Comparison of ENCODE assay signal across 7 mouse cellular contexts in the genomic region with DNA sequence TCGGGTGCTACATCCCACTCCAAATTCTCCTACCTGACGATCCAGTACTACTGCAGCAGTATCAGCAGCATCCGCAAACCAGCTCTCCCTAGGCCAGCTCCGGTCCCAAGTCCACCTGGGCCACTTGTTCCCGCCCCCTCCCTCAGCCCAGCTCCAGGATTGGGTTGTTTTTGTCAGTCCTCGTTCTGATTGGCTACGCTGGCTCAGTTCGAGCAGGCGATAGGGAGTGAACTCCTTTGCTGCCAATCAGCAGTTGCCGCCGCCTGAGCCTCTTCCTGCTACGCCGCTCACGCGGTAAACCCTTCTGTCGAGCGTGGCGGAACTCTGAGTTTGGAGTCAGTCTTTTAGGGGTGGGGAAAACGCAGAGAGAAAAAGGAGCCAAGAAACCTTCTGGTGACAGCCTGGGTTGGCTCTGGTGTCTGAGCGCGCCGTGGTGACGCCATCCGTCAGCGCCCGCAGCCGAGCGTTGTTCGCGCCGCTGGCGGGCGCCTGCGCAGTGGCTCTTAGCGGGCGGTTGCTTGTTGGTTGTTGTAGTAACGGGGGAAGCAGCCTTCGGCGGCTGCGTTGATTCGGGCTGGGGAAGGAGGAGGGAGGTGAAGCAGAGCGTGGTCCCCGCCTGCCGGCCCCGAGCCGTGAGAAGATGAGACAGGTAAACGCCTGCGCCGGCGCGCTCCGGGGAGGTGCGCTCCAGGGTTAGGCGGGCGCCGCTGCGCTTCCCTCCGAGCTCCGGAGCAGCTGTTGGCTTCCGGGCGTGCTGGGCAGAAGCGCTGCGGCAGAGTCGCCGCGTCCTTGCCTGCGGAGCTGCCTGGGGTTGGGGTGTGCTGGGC. TPM values are rescaled to one million over a fixed set of nuclear protein-coding genes. Genes with fewer than 3 reads are reported as not detected.
A peak's percentile ranks its signal among the peaks of the same experiment; 100 is the strongest.
DNase-seq lines count a peak whose midpoint lies in the region; ATAC-seq lines count a peak whose summit lies in the region.

A gene (minus strand): TSS at position 113 of the 827 bp plus-strand sequence.
A gene (plus strand): TSS at position 222 of the 827 bp plus-strand sequence.

- ATAC-seq in intestine, embryonic 16.5 days, result peak; percentile 99
- ATAC-seq in midbrain, embryonic 11.5 days (ENCODE audit: low FRiP score), result peak; percentile 99

- H3K36me3 ChIP-seq in intestine, embryonic 16.5 days (ENCODE audit: control insufficient read depth, insufficient read depth, low read length), result peaks cover 2% of the 10 kb centered on the region; the same call in 1 of the 2 replicates
- no peaks in the 10 kb centered on the region for H3K36me3 ChIP-seq in midbrain, embryonic 11.5 days (ENCODE audit: control insufficient read depth, insufficient read depth, low read length)

- H3K4me1 ChIP-seq in intestine, embryonic 16.5 days (ENCODE audit: control insufficient read depth, insufficient read depth, low read length), result peaks cover 12% of the 10 kb centered on the region
- H3K4me1 ChIP-seq in midbrain, embryonic 11.5 days (ENCODE audit: control insufficient read depth, insufficient read depth, low read length), result peaks cover 12% of the 10 kb centered on the region

- under 1% methylated on average over 67 of the region's 67 CpGs for WGBS in intestine, embryonic 16.5 days
- under 1% methylated on average over 67 of the region's 67 CpGs for WGBS in midbrain, embryonic 11.5 days

- peak; percentile 92 for DNase-seq in adrenal gland, adult 8-10 months
- peak; percentile 96 for DNase-seq in embryo, embryonic 9.5 days (ENCODE audit: extremely low spot score)
- DNase-seq in gastrocnemius, postnatal 4 days (ENCODE audit: low spot score in 2 of 2), result peak; percentile 91 to 96
- DNase-seq in left cerebral cortex, postnatal 36 days (ENCODE audit: low spot score in 2 of 2), result peak; percentile 98
- peak; percentile 100 for DNase-seq in midbrain, embryonic 11.5 days (ENCODE audit: low spot score, missing footprints)
- DNase-seq in skeletal muscle tissue, adult 2 months (ENCODE audit: low read depth, low spot score), result peak; percentile 96

- H3K9ac ChIP-seq in intestine, embryonic 16.5 days (ENCODE audit: low read depth, low read length), result peak within 1 kb of the TSS; percentile 72
- H3K9ac ChIP-seq in midbrain, embryonic 11.5 days (ENCODE audit: low read length), result peak within 1 kb of the TSS; percentile 68

- H3K27ac ChIP-seq in intestine, embryonic 16.5 days (ENCODE audit: low read length), result peak within 1 kb of the TSS; percentile 99
- H3K27ac ChIP-seq in midbrain, embryonic 11.5 days (ENCODE audit: low read depth, low read length), result peak within 1 kb of the TSS; percentile 90

- no peaks in the 10 kb centered on the region for H3K27me3 ChIP-seq in intestine, embryonic 16.5 days (replicated peaks; ENCODE audit: control insufficient read depth, insufficient read depth, low read length)
- no peaks in the 10 kb centered on the region for H3K27me3 ChIP-seq in midbrain, embryonic 11.5 days (ENCODE audit: control insufficient read depth, insufficient read depth, low read length)

- H3K4me2 ChIP-seq in intestine, embryonic 16.5 days (ENCODE audit: low read depth, low read length), result peak within 1 kb of the TSS; percentile 86
- H3K4me2 ChIP-seq in midbrain, embryonic 11.5 days, result peak within 1 kb of the TSS; percentile 74

- H3K9me3 ChIP-seq in intestine, embryonic 16.5 days (ENCODE audit: control insufficient read depth, low read length), result no peaks in the 10 kb centered on the region
- H3K9me3 ChIP-seq in midbrain, embryonic 11.5 days (ENCODE audit: control insufficient read depth, low read length), result no peaks in the 10 kb centered on the region

- intact Hi-C loops in left cerebral cortex, postnatal 36 days (cut with DNase I), result no loop called here

- peak within 1 kb of the TSS; percentile 86 for H3K4me3 ChIP-seq in intestine, embryonic 16.5 days (ENCODE audit: low read length)
- peak within 1 kb of the TSS; percentile 60 for H3K4me3 ChIP-seq in midbrain, embryonic 11.5 days (ENCODE audit: low read depth, low read length)

RNA-seq across cellular contexts. Expression of the first gene that starts in this region (rescaled TPM):
- total RNA-seq in adrenal gland, adult 8-10 months (2022), result 10 to 100 TPM; 34.9 to 54.8 (median 47.3) TPM
- 10 to 100 TPM; 22.3 to 22.6 TPM for total RNA-seq in gastrocnemius, postnatal 4 days (2021)
- 163 TPM in 2 replicates for polyA plus RNA-seq in intestine, embryonic 16.5 days (2015; fragmentation: Nextera tagmentation; extraction: Ambion mirVana)
- 10 to 100 TPM; 49.1 to 49.2 TPM for total RNA-seq in left cerebral cortex, postnatal 36 days (2021)
- polyA plus RNA-seq in midbrain, embryonic 11.5 days (2014; fragmentation: Nextera tagmentation; extraction: Ambion mirVana), result 105 and 113 TPM in 2 replicates

RNA-seq across cellular contexts. Expression of the second gene that starts in this region (rescaled TPM):
- 10 to 100 TPM; 22.2 to 36.7 (median 27.8) TPM for total RNA-seq in adrenal gland, adult 8-10 months (2022)
- total RNA-seq in gastrocnemius, postnatal 4 days (2021), result 10 to 100 TPM; 16.6 to 17.6 TPM
- 8.2 and 10.3 TPM in 2 replicates for polyA plus RNA-seq in intestine, embryonic 16.5 days (2015; fragmentation: Nextera tagmentation; extraction: Ambion mirVana)
- total RNA-seq in left cerebral cortex, postnatal 36 days (2021), result 10 to 100 TPM; 39.5 to 49.1 TPM
- 15.7 and 18.7 TPM in 2 replicates for polyA plus RNA-seq in midbrain, embryonic 11.5 days (2014; fragmentation: Nextera tagmentation; extraction: Ambion mirVana)

Comparison
In these comparisons a context has a peak if more than half of its experiments do, and no peak if none do; other contexts are left out.
1. Peak in every context shown above with its lines: DNase-seq, ATAC-seq, H3K4me3 ChIP-seq and H3K27ac ChIP-seq.